Mouse (Mus musculus): ENCODE data around the gene Btaf1. TPM values are rescaled to one million over a fixed set of nuclear protein-coding genes. Genes with fewer than 3 reads are reported as not detected.

Btaf1 gene
- total RNA-seq (2021), result 10 to 100 TPM; 11.2 to 11.8 TPM

DNA sequence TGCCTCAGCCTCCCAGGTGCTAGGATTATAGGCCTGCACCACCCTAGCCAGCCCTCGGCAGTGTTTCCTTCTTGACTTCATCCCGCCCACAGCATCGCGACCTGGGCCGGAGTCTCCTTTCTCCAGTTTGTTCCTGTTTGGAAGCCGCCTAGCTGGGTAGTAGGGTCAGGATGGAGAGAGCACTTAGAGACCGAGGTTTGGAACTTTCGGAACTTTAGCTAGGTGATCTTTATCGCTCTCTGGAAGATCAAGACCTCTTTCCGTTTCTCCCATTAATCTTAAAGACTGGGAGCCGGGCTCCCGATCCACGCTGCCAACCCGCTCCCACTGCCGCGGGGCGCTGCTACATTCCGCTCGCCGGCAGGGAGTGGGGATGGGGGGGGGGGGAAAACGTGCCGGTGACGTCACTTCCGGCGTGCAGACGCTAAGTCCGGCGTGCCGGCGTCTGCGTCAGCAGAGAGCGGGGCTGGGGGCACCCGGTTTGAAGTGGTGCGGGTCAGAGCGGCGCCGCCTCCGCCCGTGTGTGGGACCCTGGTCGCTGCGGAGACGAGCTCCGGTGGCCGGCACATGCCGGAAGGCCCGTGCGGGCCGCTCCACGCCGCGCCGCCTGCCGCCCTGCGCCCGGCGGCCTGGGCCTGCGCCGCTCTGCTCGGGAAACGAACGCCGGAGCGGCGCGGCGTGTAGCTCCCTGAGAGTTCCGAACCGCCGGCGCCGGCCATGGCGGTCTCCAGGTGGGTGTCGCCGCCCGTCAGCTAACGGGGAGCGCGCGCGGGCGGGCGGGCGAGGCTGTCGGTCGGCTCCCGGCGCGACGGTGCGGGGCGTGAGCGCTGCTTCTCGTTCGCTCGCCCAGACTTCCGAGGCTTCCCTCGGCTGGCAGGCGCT, at the start of gene Btaf1:
TSS of gene Btaf1 (plus strand) at position 409 of the 882 bp plus-strand sequence.
- DNase-seq (ENCODE audit: low spot score), result peak; percentile 73
- intact Hi-C loops (cut with DNase I), result loop anchor here (2.0 kb wide), 1 partner anchor 109 kb away; no protein-coding TSS in a partner anchor

- DNase-seq (ENCODE audit: low spot score), result no peak
- intact Hi-C loops (cut with DNase I), result loop anchor here (10.0 kb wide), 1 partner anchor 273 kb away; no protein-coding TSS in a partner anchor
These were observed 48.5 kb upstream of the Btaf1 start for GRCm38 (mm10) chr19:36877329-36877728.

DNA sequence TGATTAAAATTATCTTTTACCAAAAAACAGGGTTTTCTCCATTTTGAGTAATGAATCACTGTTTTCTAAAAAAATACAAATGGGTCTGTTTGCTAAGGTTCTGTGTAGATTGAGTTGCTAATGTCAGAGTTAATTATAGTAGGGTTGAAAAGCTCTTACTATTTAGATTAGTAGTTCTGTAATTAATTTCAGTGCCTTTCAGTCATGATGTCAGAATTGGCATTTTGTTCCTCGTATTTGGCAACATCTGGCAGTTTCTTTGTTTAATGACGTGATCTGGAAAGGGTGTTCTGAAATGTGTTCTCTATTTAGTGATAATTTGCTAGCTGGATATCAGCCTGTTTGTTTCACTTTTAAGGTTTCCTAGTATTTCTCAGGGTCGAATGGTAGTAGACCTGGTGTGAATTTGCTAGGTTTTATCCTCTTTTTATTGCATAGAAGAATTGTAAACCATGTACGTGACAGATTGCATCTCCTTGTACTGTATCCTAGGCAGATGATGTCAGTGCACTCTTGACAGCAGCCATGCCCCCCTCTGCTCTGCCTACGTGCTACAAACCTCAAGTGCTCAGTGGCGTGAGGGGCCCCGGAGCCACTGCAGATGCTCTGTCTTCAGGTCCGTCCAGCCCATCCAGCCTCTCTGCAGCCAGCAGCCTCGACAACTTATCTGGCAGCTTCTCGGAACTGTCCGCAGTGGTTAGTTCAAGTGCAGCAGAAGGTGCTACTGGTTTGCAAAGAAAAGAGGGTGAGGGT, 47.0 kb upstream of the Btaf1 start:
- DNase-seq (ENCODE audit: low spot score), result no peak
- intact Hi-C loops (cut with DNase I), result loop anchor here (10.0 kb wide), 1 partner anchor 274 kb away; no protein-coding TSS in a partner anchor

GRCm38 (mm10) chr19:36883119-36883518, 42.8 kb upstream of the Btaf1 start:
- intact Hi-C loops (cut with DNase I), result loop anchor here (5.0 to 10.0 kb wide), 2 partner anchors 39 to 102 kb away; no protein-coding TSS in a partner anchor
- DNase-seq (ENCODE audit: low spot score), result no peak

GRCm38 (mm10) chr19:36886316-36886715, 39.6 kb upstream of the Btaf1 start:
- intact Hi-C loops (cut with DNase I), result loop anchor here (10.0 kb wide), 1 partner anchor 98 kb away; no protein-coding TSS in a partner anchor
- no peak for DNase-seq (ENCODE audit: low spot score)

- DNase-seq (ENCODE audit: low spot score), result no peak
- intact Hi-C loops (cut with DNase I), result loop anchor here (10.0 kb wide), 1 partner anchor 97 kb away; no protein-coding TSS in a partner anchor
These were observed 38.2 kb upstream of the Btaf1 start for GRCm38 (mm10) chr19:36887706-36888105.

DNA sequence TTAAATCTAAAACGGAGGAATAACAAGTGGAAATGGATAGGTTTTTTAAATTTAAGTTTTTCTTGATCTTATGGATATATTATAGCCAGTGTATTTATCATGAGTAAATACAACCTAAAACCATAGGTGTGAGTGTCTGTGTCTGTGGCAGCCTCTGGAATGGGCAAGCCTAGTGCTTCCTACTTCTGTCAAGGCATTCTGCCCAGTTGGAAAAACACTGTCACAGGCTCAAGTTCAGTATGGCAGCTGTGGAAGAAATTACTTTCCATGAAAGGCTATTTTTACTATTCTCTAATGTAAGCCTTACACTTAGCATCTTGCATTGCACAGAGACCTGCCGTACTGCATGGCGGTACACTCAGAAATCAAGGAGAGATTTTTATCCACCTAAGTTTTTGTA, 34.1 kb upstream of the Btaf1 start:
- DNase-seq (ENCODE audit: low spot score), result no peak
- intact Hi-C loops (cut with DNase I), result loop anchor here (5.0 kb wide), 1 partner anchor 44 kb away; no protein-coding TSS in a partner anchor

GRCm38 (mm10) chr19:36896791-36897569, 28.9 kb upstream of the Btaf1 start:
- no peak for DNase-seq (ENCODE audit: low spot score)
- intact Hi-C loops (cut with DNase I), result no loop called here

DNA sequence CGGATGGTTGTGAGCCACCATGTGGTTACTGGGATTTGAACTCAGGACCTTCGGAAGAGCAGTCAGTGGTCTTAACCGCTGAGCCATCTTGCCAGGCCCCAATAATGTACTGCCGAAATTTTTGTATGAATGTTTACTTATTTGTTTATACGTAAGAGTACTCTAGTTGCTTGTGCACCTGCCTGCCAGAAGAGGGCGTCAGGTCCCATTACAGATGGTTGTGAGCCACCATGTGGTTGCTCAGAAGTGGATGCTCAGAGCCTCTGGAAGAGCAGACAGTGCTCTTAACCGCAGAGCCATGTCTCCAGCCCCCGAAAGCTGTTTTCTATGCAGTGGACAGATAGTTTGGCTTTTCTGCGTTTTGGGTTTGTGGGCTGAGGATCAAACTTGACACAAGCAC, 28.1 kb upstream of the Btaf1 start:
- no peak for DNase-seq (ENCODE audit: low spot score)
- intact Hi-C loops (cut with DNase I), result no loop called here

DNA sequence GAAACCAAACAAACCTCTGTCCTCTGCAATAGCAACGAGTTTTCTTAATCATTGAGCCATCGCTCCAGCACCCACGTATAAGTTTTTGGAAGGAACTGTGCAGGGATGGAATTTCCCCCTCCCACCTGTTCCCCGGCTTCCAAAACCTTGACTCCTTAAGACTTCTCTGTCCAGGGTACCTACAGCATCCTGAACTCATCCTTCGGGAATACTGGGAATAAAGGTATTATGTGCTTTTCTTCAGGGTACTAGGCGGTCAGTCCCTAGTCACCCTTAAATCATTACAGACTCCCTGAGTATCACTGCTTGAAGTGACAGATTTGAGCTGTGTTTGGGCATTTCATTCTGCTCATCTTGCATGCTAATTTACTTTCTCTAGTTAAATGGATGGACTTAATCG, 22.5 kb upstream of the Btaf1 start:
- intact Hi-C loops (cut with DNase I), result no loop called here
- DNase-seq (ENCODE audit: low spot score), result no peak

GRCm38 (mm10) chr19:36904211-36905007, 21.5 kb upstream of the Btaf1 start:
- no peak for DNase-seq (ENCODE audit: low spot score)
- intact Hi-C loops (cut with DNase I), result no loop called here

GRCm38 (mm10) chr19:36909150-36909549, 16.7 kb upstream of the Btaf1 start:
- intact Hi-C loops (cut with DNase I), result no loop called here
- no peak for DNase-seq (ENCODE audit: low spot score)

GRCm38 (mm10) chr19:36909676-36910292, 16.1 kb upstream of the Btaf1 start:
- intact Hi-C loops (cut with DNase I), result no loop called here
- DNase-seq (ENCODE audit: low spot score), result no peak

DNA sequence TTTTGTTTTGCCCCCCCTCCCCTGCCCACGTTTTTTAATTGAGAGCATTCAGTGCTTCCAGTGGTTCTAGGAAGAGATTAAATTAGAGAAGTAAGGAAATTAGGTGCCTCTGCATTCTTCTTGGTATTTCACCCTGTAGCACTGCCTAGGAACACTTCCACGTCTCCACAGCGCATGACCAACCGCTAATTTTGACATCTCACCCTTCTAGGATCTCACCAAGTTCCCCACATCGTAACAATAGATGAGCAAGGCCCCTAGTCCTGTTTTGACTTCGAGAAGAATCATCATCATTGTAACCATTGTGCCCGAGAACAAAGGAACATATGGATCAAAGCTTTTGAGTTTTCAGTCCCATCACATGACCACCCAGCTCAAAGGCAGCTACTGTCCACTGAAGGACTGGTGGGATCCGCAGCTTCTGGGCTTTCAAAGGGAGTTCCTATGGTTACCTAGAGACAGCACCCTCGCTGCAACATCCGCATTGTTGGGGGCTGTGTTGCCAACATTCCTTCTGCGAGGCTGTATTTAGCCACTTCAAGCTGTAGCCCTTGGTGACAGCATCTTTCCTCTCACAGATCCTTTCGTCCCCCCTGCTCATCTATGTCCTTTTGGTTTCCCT, 15.3 kb upstream of the Btaf1 start:
- no peak for DNase-seq (ENCODE audit: low spot score)

DNA sequence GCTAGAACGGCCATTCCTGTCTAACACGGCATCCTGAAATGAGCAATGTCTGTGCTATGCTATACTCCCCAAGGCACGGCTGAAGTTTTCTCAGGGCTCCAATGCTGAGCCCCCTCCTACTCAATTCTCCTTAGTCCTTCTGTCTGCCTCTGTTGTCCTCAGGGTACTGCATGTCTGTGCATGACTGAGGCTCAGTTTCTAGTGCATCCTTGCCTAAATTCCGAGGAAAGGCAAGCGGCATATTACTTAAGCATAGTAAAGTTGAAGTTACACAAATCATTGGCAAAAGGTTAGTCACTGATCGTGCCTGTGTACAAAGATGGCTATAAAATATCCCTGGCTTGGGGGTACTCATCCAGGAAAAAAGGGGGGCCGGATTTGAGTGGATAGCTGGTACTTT, 12.8 kb upstream of the Btaf1 start:
- intact Hi-C loops (cut with DNase I), result no loop called here
- no peak for DNase-seq (ENCODE audit: low spot score)

More for the DNA sequence above, 15.3 kb upstream of the Btaf1 start:
- intact Hi-C loops (cut with DNase I), result no loop called here

GRCm38 (mm10) chr19:36916206-36916605, 9.7 kb upstream of the Btaf1 start:
- intact Hi-C loops (cut with DNase I), result loop anchor here (1.0 to 5.0 kb wide), 2 partner anchors 291 to 460 kb away; partner anchors contain the start of genes Cpeb3, Kif11 and March5
- no peak for DNase-seq (ENCODE audit: low spot score)

DNA sequence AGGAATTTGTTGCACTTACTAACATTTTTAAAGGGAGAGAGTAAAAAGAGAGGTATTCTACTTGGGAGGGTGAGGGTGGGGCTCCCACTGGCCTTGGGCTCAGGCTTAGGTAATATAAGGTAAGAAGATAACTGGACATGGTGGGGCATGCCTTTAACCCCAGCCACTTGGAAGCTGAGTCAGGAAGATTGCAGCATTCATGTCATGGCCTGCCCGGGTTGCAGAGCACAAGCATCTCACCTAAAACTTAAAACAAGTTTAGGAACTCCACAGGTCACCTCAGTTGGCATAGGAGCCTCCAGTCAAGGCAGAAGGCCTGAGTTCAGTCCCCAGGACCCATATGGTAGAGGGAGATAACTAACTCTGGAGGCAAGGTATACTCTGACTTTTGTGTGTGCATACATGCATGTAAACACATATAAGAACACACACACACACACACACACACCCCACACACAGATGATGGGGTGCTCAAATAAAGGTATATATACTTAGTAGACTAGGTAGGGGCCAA, 8.9 kb upstream of the Btaf1 start:
- no peak for DNase-seq (ENCODE audit: low spot score)
- intact Hi-C loops (cut with DNase I), result loop anchor here (1.0 to 5.0 kb wide), 2 partner anchors 290 to 459 kb away; partner anchors contain the start of genes Cpeb3, Kif11 and March5

Measured in heart, postnatal 25 days (tissue).